Mouse (Mus musculus): ENCODE results near the gene Cnnm4.

DNA sequence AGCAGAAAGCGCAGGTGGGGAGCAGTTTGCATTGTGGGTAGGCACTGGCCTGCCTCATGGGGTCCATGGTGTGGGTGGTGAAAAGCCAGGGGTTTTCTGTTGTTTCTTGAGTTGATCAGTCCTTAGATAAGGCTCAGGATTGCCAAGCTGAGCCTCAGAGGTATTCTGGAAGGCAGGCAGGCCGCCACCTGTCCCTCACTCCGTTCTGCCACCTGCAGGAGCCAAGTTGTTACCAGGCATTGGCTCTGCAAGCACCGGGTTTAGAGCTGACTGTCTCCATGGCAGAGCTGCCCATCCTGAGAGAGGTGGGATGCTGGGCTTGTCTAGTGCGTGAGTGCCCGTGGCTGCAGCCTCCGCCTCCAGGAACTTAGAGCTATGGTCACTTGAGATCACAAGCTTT lies 50.8 kb downstream of the Cnnm4 start:
- TF ChIP-seq CTCF (IDR thresholded peaks at IDR 0.05; ENCODE audit: borderline replicate concordance, control insufficient read depth, extremely low read depth, insufficient read depth, low read length, poor library complexity) (no peak), POLR2A (IDR thresholded peaks at IDR 0.05; ENCODE audit: control insufficient read depth, extremely low read depth, insufficient read depth, low read length, poor library complexity) (no peak)
